Mouse (Mus musculus): ENCODE data around the gene Itsn1. TPM values are rescaled to one million over a fixed set of nuclear protein-coding genes. Genes with fewer than 3 reads are reported as not detected.

Gene Itsn1
- polyA plus RNA-seq, 2 experiments: 31.4 to 46.8 TPM

DNA sequence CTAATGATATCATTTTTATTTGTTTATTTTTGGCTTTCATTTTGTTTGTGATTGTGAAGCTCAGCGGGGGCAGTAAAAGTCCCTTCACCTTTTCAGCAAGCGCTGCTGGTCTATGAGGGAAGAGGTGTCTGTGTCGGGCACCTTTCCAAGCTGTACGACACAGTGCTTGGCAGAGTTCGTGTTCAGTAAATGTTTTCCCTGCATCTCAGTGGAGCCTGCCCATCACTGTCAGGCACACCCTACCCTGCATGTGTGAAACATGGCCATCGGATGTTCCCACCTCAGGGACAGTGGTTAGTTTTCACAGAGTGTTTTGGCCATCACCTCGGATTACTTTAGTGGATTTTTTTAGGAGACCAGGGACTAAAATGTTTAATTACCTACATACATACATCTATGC, 54.1 kb downstream of the Itsn1 start:
- TF ChIP-seq EP300 (IDR thresholded peaks at IDR 0.05; ENCODE audit: low read depth) (no peak), CTCF (IDR thresholded peaks at IDR 0.05; ENCODE audit: low read depth) (no peak)
- WGBS (ENCODE audit: insufficient replicate concordance): 76% methylated on average over 7 of the region's 7 CpGs
- H3K9me3 ChIP-seq (ENCODE audit: control insufficient read depth, low read length): no peaks in the 10 kb centered on the region
- H3K27me3 ChIP-seq (ENCODE audit: control insufficient read depth, insufficient read depth, low read length): no peaks in the 10 kb centered on the region; the same call in 1 of the 2 replicates
- no peak overlapping the region for H3K27ac ChIP-seq
- H3K9ac ChIP-seq (replicated peaks): no peak overlapping the region
- H3K36me3 ChIP-seq (replicated peaks; ENCODE audit: control insufficient read depth, insufficient read depth, low read depth): no peaks in the 10 kb centered on the region
- DNase-seq (ENCODE audit: low read depth in 3 of 3, low spot score in 3 of 3): no peak
- no peak overlapping the region for H3K4me3 ChIP-seq (ENCODE audit: insufficient read depth in 1 of 2, low read depth in 2 of 2, low read length in 2 of 2)
- no peak for ATAC-seq (ENCODE audit: insufficient read depth)
- peaks cover 0 to 2% of the 10 kb centered on the region in 2 experiments; a peak in 1 of 4 replicates for H3K4me1 ChIP-seq (replicated peaks; ENCODE audit: control insufficient read depth in 2 of 2, insufficient read depth in 2 of 2, low read length in 1 of 2)
- H3K4me2 ChIP-seq (ENCODE audit: low read depth): no peak overlapping the region

- H3K4me1 ChIP-seq (replicated peaks; ENCODE audit: control insufficient read depth in 2 of 2, insufficient read depth in 2 of 2, low read length in 1 of 2): peaks cover 0 to 3% of the 10 kb centered on the region in 2 experiments; a peak in 2 of 4 replicates
- no peaks in the 10 kb centered on the region for H3K36me3 ChIP-seq (replicated peaks; ENCODE audit: control insufficient read depth, insufficient read depth, low read depth)
- H3K4me2 ChIP-seq (ENCODE audit: low read depth): no peak overlapping the region
- no peaks in the 10 kb centered on the region for H3K9me3 ChIP-seq (ENCODE audit: control insufficient read depth, low read length)
- no peak overlapping the region for H3K4me3 ChIP-seq (ENCODE audit: insufficient read depth in 1 of 2, low read depth in 2 of 2, low read length in 2 of 2)
- 62% methylated on average over 6 of the region's 6 CpGs for WGBS (ENCODE audit: insufficient replicate concordance)
- DNase-seq (ENCODE audit: low read depth in 3 of 3, low spot score in 3 of 3) (no peak), ATAC-seq (ENCODE audit: insufficient read depth) (no peak)
- H3K27me3 ChIP-seq (ENCODE audit: control insufficient read depth, insufficient read depth, low read length): no peaks in the 10 kb centered on the region; the same call in 1 of the 2 replicates
- TF ChIP-seq CTCF (IDR thresholded peaks at IDR 0.05; ENCODE audit: low read depth) (no peak), EP300 (IDR thresholded peaks at IDR 0.05; ENCODE audit: low read depth) (no peak)
- H3K27ac ChIP-seq: no peak overlapping the region
- H3K9ac ChIP-seq (replicated peaks): no peak overlapping the region
Measured at GRCm38 (mm10) chr16:91784298-91784697, 55.2 kb downstream of the Itsn1 start.

DNA sequence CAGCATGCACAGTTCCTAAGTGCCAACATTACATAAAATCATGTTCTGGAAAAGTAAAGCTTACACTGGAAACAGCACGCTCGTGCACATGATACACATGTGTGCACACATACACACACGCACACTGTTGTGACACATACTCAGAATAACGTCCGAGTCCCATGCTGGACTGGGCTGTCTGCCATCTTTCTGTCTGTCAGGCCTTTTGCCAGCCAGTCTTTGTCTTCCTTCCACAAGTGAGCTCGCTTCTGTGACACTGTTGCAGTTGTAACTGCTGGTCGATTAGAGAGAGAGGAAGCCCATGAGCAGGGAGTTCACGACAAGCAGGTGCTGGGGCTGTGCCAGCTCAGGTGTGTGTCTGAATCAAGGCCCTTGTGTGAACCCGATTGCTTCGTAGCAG, 57.3 kb downstream of the Itsn1 start:
- no peaks in the 10 kb centered on the region for H3K9me3 ChIP-seq (ENCODE audit: control insufficient read depth, low read length)
- no peaks in the 10 kb centered on the region for H3K36me3 ChIP-seq (replicated peaks; ENCODE audit: control insufficient read depth, insufficient read depth, low read depth)
- ATAC-seq (ENCODE audit: insufficient read depth) (no peak), DNase-seq (ENCODE audit: low read depth in 3 of 3, low spot score in 3 of 3) (no peak)
- no peak overlapping the region for H3K9ac ChIP-seq (replicated peaks)
- H3K4me2 ChIP-seq (ENCODE audit: low read depth): no peak overlapping the region
- no peaks in the 10 kb centered on the region; the same call in none of the 2 replicates for H3K27me3 ChIP-seq (ENCODE audit: control insufficient read depth, insufficient read depth, low read length)
- WGBS (ENCODE audit: insufficient replicate concordance): 62% methylated on average over 10 of the region's 10 CpGs
- H3K27ac ChIP-seq: no peak overlapping the region
- TF ChIP-seq CTCF (IDR thresholded peaks at IDR 0.05; ENCODE audit: low read depth) (no peak), EP300 (IDR thresholded peaks at IDR 0.05; ENCODE audit: low read depth) (no peak)
- H3K4me1 ChIP-seq (replicated peaks; ENCODE audit: control insufficient read depth in 2 of 2, insufficient read depth in 2 of 2, low read length in 1 of 2): peaks cover 7 to 23% of the 10 kb centered on the region in 2 experiments; a peak in 3 of 4 replicates
- H3K4me3 ChIP-seq (ENCODE audit: insufficient read depth in 1 of 2, low read depth in 2 of 2, low read length in 2 of 2): no peak overlapping the region

DNA sequence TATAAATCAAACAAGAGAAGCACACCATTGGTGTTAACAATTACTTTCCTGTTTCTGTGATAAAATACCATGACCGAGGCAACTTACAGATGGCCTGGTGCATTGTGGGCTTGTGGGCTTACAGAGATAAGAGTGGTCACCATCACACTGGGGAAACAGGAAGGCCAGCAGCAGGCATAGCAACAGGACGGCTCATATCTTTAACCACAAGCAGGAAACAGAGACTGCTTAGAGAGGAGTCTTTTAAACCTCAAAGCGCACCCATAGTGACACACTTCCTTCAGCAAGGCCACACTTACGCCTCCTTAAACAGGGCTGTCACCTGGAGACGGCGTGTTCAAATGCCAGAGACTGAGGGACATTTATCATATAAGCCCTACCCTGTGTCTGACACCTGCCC, 60.6 kb downstream of the Itsn1 start:
- H3K36me3 ChIP-seq (replicated peaks; ENCODE audit: control insufficient read depth, insufficient read depth, low read depth): no peaks in the 10 kb centered on the region
- no peaks in the 10 kb centered on the region for H3K9me3 ChIP-seq (ENCODE audit: control insufficient read depth, low read length)
- peak overlapping the region; percentile 24; the same call in 1 of the 2 replicates for H3K4me2 ChIP-seq (ENCODE audit: low read depth)
- H3K27me3 ChIP-seq (ENCODE audit: control insufficient read depth, insufficient read depth, low read length): no peaks in the 10 kb centered on the region; the same call in 1 of the 2 replicates
- peaks cover 7 to 35% of the 10 kb centered on the region in 2 experiments; a peak in 3 of 4 replicates for H3K4me1 ChIP-seq (replicated peaks; ENCODE audit: control insufficient read depth in 2 of 2, insufficient read depth in 2 of 2, low read length in 1 of 2)
- no peak for TF ChIP-seq CTCF (IDR thresholded peaks at IDR 0.05; ENCODE audit: low read depth)
- peak; percentile 35; the same call in 1 of the 2 replicates for TF ChIP-seq EP300 (IDR thresholded peaks at IDR 0.05; ENCODE audit: low read depth)
- H3K4me3 ChIP-seq (ENCODE audit: insufficient read depth in 1 of 2, low read depth in 2 of 2, low read length in 2 of 2): no peak overlapping the region
- 11% methylated on average over 6 of the region's 6 CpGs for WGBS (ENCODE audit: insufficient replicate concordance)
- DNase-seq (ENCODE audit: low read depth in 3 of 3, low spot score in 3 of 3) (peak; percentile 28 to 42 (median 29)), ATAC-seq (ENCODE audit: insufficient read depth) (peak; percentile 76)
- H3K27ac ChIP-seq: peak overlapping the region; percentile 14; the same call in 1 of the 2 replicates
- H3K9ac ChIP-seq (replicated peaks): 0 out of 2 replicates have a peak overlapping the region, but pooled peaks have one; percentile 3

- WGBS (ENCODE audit: insufficient replicate concordance): 61% methylated on average over 8 of the region's 8 CpGs
- Histone ChIP-seq H3K36me3 (replicated peaks; ENCODE audit: control insufficient read depth, insufficient read depth, low read depth) (no peaks in the 10 kb centered on the region), H3K4me1 (replicated peaks; ENCODE audit: control insufficient read depth in 2 of 2, insufficient read depth in 2 of 2, low read length in 1 of 2) (peaks cover 7 to 39% of the 10 kb centered on the region in 2 experiments; a peak in 3 of 4 replicates), H3K9ac (replicated peaks) (no peak overlapping the region), H3K9me3 (ENCODE audit: control insufficient read depth, low read length) (no peaks in the 10 kb centered on the region), H3K4me2 (ENCODE audit: low read depth) (no peak overlapping the region), H3K27ac (no peak overlapping the region), H3K27me3 (ENCODE audit: control insufficient read depth, insufficient read depth, low read length) (no peaks in the 10 kb centered on the region; the same call in 1 of the 2 replicates), H3K4me3 (ENCODE audit: insufficient read depth in 1 of 2, low read depth in 2 of 2, low read length in 2 of 2) (no peak overlapping the region)
- DNase-seq (ENCODE audit: low read depth in 3 of 3, low spot score in 3 of 3) (no peak), ATAC-seq (ENCODE audit: insufficient read depth) (no peak)
- TF ChIP-seq EP300 (IDR thresholded peaks at IDR 0.05; ENCODE audit: low read depth) (no peak), CTCF (IDR thresholded peaks at IDR 0.05; ENCODE audit: low read depth) (no peak)
Measured at GRCm38 (mm10) chr16:91792477-91793196, 63.6 kb downstream of the Itsn1 start.

Data from liver, embryonic 14.5 days (tissue).